Mouse (Mus musculus) right cerebral cortex, postnatal 4 days (tissue): ENCODE data around the gene Snap91.

Experiments used
- DNase-seq: peaks from one replicate; pipeline ENCODE4 v3.0.0-alpha.2; 2022

Gene Snap91

DNA sequence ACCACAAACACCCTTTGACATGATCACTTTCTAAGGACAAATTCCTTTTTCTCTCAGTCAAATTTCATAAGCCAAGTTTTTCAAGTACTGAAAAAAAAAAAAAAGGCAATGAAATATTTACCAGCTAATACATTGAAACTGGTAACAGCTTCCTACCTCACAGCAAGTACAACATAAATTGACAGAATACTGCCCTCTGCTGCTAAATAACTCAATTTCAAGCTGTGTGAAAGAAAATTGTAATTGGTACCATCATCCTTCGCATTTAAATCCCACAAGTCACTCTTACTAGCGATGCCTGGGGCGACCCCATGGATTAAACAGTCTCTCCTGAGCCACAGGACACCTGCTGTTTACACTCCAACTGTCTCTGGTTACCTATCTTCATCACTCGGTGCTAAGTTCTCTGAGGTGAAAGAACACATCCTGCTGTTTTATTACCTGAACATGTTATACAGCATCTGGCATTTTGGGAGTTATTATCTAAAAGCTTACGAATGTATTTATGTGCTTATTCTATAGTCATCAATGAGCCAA, 69.7 kb downstream of the Snap91 start:
- DNase-seq = no peak

DNA sequence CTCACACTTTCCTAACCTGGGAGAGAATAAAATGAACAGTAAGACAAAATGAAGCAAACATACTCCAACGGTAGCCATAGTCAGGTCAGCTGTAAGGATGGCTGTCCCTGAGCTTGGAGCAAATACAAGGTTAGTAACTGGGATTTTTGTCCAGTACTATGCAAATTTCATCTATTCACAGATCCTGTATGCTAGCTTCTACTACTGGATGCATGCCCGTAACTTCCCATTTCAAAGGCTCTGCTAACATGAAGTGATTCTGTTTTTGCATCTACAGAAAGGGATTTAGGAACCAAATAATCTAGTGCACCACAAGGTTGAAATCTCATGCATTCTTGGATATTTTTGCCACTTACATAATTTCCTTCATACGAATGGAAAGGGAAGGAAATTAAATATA, 70.2 kb downstream of the Snap91 start:
- no peak for DNase-seq

DNA sequence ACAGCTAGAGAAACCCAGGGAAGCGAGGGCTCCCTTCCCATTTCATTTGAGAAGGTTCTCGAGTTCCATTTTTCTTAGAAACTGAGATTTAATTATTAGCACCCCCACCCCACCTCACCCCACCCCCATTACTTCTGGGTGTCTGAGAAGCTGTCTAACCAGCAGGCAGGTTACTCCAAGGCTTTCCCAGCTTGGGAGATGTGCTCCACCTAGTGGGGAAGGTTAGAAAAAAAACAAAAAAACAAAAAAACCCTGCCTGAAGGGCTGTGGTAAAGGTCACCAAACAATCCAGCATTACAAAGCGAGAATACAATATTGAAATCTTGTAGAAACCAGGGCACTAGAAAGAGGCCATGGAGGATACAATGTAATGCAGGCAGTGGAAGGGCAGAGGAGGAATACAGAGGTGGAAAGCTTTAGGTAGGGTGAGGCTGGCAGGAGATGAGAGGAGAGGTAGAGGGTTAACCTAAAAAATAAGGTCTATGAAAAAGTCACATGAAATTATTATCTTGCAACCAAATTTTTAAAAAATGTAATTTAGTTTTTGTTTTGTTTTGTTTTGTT, 79.8 kb downstream of the Snap91 start:
- no peak for DNase-seq

DNA sequence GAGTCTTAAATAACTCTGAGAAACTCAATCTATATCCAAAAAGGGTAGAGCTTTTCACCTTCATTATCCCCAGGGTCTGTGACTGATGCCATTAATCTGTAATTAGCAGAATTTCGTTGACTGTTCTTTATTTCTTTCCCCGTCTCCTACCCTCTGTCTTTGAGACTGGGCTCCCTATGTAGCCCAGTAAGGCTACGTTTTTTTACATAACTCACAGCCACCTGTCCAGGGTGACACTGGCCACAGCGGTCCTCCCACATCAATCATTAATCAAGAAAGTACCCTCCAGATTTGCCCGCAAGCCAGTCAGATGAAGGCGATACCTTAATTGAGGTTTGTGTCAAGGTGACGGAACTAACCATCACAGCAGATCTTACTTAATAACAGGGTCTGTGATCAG, 81.4 kb downstream of the Snap91 start:
- no peak for DNase-seq

DNA sequence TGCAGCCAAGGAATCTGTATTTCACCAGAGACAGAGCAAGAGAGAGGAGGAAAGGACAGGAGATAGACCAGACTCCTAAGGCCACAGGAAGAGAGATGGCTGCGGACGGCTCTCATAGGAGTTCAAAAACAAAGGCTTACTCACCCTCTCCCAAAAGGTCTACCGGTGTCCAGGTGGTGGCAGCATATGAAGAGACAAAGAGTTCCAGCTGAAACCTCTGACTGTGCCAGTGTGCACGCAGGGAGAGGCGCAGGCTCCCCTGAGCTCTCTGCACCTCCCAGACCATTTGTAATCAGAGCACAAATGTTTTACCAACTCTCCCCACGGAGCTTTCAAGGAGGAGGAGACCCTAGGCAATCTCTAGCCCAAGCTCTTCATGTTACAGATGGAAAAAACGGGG, 81.8 kb downstream of the Snap91 start:
- no peak for DNase-seq

DNA sequence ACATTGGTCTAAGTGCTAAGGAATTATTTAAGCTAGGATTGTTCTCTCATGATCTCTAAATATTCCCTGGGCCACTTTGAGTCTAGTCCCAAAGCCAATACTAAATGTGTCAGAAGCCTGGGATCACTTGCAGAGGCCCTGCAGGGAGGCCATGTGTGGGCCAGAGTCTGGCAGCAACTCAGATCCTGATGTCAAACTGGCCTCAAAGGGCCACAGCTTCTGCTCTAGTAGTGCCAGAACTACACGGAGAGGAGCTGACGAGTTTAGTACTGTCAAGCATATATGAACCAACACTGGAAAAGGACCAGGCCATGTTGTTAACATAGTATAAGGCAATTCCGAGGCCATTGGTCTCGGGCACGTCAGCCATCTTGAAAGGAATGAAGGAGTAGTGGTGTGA, 82.3 kb downstream of the Snap91 start:
- DNase-seq = no peak

DNA sequence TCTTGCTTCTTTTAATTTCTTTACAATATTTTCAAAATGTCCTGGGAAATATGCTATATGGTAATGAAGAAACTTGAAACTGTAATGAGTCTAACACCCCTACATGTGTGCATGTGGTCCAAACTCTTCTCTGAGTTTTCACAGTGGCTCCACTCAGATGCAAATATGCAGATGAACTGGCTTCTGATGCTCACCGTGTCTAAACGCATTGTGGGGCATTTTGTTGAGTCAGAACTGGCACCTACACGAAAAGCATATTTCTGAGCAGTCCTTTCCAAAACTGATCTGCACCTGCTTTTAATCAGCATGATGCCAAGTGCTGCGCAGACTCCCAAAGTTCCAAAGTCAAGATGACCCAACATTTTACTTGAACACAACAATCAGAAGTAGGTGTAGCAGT, 82.9 kb downstream of the Snap91 start:
- no peak for DNase-seq

DNA sequence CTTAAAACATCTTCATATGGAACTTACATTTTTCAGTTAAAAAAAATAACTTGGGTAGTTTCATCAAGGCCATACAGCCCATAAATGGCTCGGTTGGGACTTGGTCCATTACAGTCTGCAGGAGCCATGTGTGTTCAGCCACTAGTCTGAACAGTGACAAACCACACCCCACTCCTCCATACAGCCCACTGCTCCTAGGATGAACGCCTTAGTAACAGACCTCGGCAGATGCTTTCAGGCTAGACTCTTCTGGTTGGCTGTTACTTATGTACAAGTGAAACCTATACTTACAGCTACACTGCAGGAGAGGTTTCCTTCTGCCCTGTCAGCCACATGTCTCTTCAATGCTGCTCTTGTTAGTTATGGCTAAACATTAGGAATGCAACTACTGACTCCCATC, 85.2 kb downstream of the Snap91 start:
- DNase-seq = no peak

DNA sequence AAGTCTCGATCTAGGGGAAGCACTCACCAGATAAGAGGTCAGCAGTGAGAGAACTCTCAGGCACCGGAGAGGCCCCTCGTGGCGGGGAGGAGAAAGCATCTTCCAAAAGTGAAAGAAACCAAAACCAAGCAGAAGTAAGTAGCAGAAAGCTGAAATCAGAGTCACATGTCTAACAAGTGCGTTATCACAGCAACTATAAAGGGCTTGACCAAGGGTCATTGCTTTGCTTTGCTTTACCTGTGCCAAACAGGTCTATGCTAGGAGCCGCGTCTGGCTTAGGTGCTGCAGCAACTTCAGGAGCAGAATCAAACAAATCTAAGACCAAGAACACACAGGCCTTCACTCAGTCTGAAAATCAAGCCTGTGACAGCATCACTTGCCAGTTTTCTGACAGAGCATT, 88.5 kb downstream of the Snap91 start:
- no peak for DNase-seq

DNA sequence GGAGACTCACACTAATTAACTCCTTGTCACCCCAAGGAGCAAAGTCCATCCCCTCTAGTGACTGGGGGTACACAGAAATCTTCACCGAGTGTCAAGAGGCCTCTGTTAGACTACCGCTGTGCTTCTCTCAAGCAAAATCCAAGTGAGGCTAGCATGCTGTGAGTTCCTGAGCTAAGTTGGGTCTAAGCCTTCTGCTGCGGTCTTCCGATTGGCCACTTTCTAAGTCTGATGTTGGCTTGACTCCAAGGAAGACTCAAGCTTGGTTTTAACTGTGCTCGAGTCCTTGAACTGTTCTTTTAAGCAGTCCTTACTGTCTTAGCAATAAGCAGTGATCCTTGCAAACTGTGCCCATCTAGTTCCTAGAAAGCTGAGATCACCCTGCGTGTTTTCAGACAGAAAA, 91.3 kb downstream of the Snap91 start:
- no peak for DNase-seq

DNA sequence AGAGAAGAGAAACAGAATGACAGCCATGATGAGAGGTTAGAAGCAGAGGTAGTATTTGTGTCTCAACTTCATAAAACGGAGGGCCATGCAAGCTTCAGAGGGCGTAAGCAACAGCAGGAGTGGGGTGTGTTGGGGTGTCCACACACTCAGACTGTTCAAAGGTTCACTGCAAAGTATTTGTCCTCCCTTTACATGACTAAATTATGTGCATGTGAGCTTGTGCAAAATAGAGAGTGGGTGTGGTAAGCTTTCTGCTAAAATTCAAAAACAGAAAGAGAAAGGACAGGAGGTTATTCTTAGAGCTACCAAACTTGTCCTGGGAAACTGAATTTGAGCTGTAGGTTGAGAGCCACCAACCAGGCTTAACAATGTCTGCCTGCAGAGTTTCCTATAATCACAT, 97.6 kb downstream of the Snap91 start:
- DNase-seq = no peak

DNA sequence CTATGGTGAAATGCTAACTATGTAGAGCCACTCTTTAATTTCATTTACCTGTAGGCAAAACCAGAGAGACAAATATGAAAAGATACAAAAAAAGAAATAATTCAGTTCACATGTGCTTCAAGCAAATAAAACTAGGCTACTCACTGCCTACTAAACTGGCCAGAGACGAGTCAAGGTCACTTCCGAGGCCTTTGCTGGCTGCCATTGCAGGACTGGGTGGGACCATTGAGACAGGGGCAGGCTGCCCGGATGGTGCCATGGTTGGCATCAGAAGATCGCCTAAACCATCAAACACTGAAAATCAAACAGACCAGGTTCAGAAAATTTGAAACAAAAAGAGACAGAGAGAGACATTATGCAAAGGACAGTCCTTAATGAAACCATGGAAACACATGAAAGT, 99.0 kb downstream of the Snap91 start:
- no peak for DNase-seq

DNA sequence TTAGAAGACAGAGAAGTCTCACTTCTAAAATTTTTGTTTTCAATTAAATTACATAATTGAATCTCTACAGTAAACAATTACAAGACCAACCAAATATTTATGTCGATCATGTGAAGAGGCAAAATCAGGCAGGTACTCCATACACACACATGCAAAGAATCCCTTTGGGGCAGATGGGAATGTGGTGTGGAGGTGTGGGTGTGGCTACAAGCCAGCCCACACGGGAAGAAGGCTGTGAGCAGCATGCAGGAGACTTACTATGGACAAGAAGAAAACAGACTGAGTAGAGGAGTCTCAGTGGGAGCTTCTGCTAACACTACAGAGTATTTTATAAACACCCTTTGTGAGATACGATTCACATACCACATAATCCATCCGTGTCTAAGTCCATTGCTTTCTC, 102.2 kb downstream of the Snap91 start:
- DNase-seq = no peak

DNA sequence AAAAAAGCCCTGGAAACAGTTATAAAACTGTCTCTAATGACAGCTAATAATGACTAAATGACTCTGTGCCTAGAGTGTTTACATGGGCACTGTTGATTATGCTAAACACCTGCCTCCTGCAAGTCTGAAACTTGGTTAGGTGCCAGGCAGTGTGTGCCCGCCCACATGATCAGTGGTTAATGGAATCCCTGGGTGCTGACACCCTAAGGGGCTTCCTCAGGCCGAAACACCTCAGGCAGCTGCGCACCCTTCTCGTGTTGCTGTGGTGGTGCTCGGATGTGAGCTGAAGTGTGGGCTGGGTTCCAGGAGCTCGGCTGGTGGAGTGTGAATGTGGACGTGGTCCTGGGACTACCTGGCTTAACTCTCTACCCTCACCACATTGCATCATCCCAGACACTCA, 103.1 kb downstream of the Snap91 start:
- no peak for DNase-seq

DNA sequence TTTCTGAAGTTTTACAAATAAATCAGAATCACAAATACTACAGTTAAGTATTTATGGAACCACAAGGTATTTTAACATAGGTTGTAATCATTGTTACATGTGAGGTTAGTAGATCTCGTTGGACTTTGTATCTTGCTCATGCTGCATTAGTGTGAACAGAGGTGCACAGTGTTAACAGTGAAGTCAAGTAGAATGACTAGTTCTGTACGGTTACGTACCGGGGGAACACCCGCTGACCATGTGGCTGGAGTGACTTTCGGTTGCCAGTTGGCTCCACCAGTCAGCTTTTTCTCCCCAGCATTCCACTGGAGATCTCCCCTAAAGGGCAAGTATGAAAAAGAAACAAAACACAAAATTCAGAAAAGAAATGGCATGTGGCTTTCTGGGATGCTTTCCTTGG, 105.1 kb downstream of the Snap91 start:
- no peak for DNase-seq

DNA sequence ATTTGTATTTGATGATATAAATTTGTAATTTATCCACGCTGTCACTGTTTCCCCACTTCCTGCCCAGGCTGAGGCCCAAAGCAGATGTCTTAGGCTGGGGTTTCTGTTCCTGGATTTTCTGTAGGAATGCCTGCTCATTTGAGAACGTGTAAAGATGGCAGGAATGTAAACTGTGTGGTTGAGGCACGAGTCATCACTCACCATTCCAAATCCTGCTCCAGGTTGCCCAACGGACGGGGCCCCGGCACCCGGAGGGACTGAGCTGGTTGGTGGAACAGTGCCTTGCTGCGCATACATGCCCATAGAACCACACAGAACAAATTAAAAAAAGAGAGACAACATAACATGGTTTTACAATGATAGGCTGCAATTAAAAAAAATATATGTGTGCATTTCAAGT, 106.5 kb downstream of the Snap91 start:
- no peak for DNase-seq

DNA sequence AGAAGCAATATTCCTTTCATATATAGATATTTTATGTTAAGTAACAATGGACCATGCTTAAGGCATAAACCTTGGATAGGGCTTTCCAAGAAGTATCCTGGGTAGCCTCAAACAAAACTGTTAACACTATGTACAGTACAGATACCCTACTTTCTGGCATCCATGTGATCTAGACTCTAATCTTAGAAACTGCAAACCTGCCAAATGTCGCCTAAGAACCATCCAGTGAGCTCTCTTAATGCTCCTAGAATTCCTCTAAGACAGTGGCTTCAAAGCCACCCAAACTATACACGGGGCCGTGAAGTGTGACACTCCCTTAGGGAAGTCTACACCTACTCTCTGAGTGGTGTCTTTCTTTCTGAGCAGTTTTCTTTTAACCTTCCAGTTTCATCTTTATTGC, 107.6 kb downstream of the Snap91 start:
- no peak for DNase-seq

DNA sequence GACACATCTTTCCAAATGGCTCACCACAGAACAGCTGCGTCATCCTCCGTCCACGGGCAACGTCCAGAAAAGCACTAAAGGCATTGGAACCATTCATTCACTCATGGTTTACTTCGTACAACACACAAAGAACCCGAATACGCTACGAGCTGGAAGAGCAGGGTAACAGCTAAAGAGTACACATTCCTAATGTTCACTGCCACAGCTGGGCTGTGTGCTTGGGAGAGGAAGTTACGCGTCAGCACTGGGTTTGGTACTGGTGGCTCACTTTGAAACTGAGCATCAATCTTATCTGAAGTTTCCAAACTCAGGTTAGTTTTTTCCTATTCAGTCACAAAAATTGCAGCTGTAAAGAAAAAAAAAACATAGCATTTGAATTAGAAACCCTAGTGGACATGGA, 113.5 kb downstream of the Snap91 start:
- DNase-seq = no peak

DNA sequence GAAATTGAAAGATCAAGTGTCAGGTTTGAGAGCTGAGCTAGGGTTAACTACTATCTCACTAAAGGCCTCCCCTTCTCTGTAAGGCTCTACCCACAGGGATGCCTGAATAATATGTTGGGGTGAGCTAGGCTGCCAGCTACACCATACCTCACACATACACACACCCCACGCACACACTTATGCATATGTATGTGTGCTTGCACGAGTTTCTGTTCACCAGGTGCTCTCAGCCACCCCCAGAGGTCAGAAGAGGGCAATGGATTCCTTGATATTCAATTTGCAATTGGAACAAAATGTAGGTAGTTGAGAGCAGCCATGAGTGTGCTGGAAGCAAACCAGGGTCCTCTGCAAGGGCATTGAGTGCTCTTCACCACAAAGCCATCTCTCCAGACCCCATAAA, 116.5 kb downstream of the Snap91 start:
- DNase-seq = no peak

DNA sequence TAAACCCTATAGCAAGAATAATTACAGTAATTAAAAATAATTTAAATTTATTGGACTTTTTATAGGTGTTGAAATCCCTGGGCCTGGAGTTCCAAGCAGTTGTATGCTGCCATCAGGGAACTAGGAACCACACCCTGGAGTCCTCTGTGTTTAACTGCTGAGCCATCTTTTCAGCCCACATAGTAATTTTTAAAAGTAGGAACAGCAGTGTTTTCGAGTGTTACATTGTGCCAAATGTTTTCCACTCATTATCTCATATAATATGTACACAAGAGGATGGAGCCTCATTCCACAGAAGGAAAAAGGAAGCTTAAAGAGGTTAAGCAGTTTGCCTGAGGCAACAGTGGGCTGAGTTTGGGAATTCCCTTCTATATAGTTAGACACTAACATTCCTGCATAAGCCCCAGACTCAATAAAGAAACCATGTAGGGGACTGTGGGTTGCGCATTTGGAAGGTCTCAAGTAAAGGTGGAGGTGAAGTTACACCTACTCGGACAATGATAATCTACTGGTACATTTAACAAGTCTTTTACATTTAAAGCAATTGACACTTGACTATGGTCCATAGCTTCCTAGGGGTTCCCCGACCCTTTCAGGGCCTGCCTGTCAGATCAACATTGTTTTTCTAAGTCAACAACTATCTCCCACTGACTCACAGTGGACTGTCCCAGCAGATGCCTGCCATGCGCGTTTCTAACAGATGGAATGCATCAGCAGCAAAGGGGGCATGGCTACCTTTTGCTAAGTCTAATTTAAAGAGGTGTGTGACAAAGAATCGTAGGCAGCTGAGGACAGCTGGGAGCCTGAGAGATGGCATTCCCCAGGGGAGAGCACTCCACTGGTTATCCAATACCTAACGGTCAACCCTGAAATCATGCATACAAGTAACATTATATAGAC, 117.7 kb downstream of the Snap91 start:
- no peak for DNase-seq

DNA sequence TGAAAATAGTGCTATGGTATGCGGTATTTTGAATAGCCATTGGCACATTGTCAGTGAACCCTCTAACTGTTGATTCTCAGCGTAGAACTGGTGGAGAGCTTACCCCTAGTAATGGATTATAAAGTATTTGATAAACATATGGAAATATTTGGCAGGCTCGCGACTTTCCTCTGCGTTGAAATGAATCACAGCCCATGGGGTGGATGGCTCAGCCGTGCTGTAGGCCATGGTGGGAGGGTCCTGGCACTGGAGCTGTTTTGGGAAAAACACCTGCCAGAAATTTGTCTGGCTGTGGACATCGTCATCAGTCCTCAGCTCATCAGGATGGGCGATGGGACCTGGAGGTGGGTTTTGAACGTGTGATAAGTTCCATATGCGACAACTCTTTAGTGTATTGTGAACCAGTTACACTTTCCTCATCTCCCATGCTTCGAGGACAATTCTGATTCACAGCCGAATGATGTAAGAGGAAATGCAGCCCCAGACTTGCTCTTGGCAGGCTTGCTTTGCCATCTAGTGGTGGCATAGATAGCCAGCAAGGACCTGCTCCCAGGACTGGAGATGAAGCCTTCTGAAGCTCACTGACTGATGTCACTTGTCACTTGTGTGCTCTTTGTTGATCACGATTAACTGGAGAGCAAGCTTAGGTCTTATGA, 134.4 kb downstream of the Snap91 start:
- DNase-seq = peak; percentile 55

DNA sequence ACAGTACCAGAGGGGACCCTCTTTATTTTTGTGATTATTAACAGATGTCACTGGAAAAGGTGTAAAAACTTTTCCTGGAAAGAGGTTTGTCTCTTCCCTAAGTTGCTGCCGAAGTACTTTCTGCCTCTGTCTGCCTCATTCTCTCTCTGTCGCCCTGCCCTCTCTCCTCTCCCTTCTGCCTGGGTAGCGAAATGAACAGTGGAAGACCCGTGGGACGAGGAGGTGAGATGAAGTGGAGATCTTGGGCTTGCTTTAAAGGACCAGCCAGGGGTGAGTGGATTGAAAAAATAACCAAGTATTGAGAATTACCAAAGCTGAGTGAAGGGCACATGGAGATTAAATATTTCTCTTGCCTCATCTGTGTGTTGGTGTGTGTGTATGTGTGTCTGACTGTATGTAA, 136.4 kb downstream of the Snap91 start:
- no peak for DNase-seq

DNA sequence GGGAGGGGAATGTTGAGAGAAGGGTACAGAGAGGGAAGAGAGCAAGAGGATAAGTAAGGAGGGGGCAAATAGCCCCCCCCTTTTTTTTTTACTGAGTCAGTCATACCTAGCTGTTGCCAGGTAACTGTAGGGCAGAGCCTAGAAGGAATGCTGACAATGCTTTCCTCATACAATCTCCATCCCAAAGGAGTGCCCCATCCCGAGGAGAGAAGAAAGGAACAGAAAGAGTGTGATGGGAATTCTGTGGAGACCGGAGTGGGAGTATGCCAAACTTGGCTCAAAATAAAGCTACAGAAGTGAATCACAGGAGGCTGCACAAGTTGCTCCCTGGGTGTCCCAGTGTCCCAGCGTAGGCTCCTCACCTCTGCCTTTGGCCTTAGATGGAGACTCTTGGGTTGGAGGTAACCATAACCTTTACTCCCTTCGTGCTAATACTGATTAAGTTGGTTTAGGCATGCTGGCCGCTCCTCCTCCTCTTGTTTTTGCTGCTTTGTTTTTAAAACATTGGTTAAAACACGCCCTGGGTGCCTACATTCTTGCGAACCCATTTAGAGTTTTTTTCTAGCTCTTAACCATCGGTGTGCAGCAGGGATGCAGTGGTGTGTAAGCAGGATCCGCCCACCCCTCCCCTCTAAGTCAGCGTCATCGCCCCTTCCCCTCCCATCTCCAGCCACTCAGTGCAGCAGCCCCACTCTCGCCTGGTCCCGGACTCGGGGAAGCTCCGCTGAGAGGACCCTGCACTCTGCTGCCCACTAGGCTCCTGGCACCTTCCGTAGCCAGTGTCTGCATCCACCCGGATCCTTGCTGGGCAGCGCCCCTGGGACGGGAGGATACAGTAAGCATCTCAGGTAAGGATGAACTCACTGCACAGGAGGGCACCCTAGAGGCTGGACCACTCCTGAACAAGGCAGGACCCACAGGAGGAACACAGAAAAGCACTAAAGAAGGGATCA, 137.2 kb downstream of the Snap91 start, which contains the start of gene Prss35:
Prss35 (plus strand) TSS at position 691 of the 953 bp plus-strand sequence.
- DNase-seq = peak; percentile 42
